Mouse (Mus musculus) kidney, embryonic 16.5 days (tissue): ENCODE measurements around the gene Tsen54. TPM values are rescaled to one million over a fixed set of nuclear protein-coding genes. Genes with fewer than 3 reads are reported as not detected.
A peak's percentile ranks its signal among the peaks of the same experiment; 100 is the strongest.
"Not testable (repeated sequence)": the region's sequence is repeated elsewhere in the genome, so short reads cannot be mapped to it uniquely, and the experiment has no call there.

ENCODE experiments used
- ATAC-seq: fragments of 200-750 bp; cut with Nextera tagmentation; 2 replicates; pipeline ENCODE4 v1.8.0; 2017; ENCODE audit warnings: moderate TSS enrichment; ENCODE audit not compliant: low FRiP score, low TSS enrichment
- H3K27ac ChIP-seq: fragments of 300-500 bp; sonication (generic); 2 replicates; pipeline ENCODE4 v1.5.1; 2014; ENCODE audit warnings: low read length
- H3K27me3 ChIP-seq: fragments of 300-500 bp; sonication (generic); 2 replicates; pipeline ENCODE4 v1.6.1; 2014; ENCODE audit warnings: low read length, control low read depth, mixed read lengths; ENCODE audit not compliant: insufficient read depth
- H3K36me3 ChIP-seq: fragments of 300-500 bp; sonication (generic); 2 replicates; pipeline ENCODE4 v1.6.1; 2014; ENCODE audit warnings: low read length, control low read depth, mixed read lengths; ENCODE audit not compliant: insufficient read depth
- H3K4me1 ChIP-seq: fragments of 300-500 bp; sonication (generic); 2 replicates; pipeline ENCODE4 v1.6.1; 2014; ENCODE audit warnings: low read length, control low read depth, mixed read lengths; ENCODE audit not compliant: insufficient read depth
- H3K4me2 ChIP-seq: fragments of 300-500 bp; sonication (generic); replicated peaks from 2 replicates; pipeline ENCODE4 v1.6.1; 2014; ENCODE audit warnings: low read depth, low read length
- H3K4me3 ChIP-seq: fragments of 300-500 bp; sonication (generic); 2 replicates; pipeline ENCODE4 v1.5.1; 2014; ENCODE audit warnings: mild to moderate bottlenecking, low read length
- H3K9ac ChIP-seq: fragments of 300-500 bp; sonication (generic); replicated peaks from 2 replicates; pipeline ENCODE4 v1.6.1; 2014; ENCODE audit warnings: low read length
- H3K9me3 ChIP-seq: fragments of 300-500 bp; sonication (generic); 2 replicates; pipeline ENCODE4 v1.6.1; 2016; ENCODE audit warnings: low read length, control low read depth
- WGBS: fragments of 180-500 bp; shearing (Covaris S2); extraction: QIAGEN DNeasy Blood & Tissue Kit; methylation state at CpG from one replicate; pipeline ENCODE4 v1.1.7; 2014; 5-methylcytosine and 5-hydroxymethylcytosine counted together
- polyA plus RNA-seq: library from polyadenylated mRNA; unstranded; fragments of >200 nt; fragmentation: Nextera tagmentation; extraction: Ambion mirVana; gene quantifications from 2 replicates; pipeline ENCODE4 v1.2.1, GENCODE M21; 2015

The Tsen54 gene
- polyA plus RNA-seq, 1 experiment from 2014 or later, result 50.2 TPM

DNA sequence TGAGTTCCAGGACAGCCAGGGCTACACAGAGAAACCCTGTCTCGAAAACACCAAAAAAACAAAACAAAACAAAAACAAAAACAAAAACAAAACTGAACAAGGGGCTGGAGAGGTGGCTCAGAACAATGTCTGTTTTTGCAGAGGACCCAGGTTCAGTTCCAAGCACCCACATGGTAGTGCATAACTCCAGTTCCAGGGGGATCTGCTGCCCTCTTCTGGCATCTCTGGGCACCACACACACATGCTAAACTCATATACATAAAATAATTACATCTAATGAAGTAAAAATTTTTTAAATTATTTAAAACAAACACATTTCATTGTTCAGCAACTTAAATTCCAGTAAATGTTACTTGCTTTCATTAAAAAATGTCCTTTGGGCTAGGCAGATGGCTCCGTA lies 31.3 kb downstream of the Tsen54 start:
- H3K4me2 ChIP-seq, result no peak overlapping the region
- peaks cover 8% of the 10 kb centered on the region; the same call in 1 of the 2 replicates for H3K9me3 ChIP-seq
- no peak for ATAC-seq
- H3K27ac ChIP-seq, result no peak overlapping the region
- no peaks in the 10 kb centered on the region for H3K27me3 ChIP-seq
- H3K36me3 ChIP-seq, result peaks cover 49% of the 10 kb centered on the region
- peaks cover 42% of the 10 kb centered on the region for H3K4me1 ChIP-seq
- H3K4me3 ChIP-seq, result no peak overlapping the region
- 98% methylated on average over 2 of the region's 2 CpGs for WGBS
- no peak overlapping the region for H3K9ac ChIP-seq

DNA sequence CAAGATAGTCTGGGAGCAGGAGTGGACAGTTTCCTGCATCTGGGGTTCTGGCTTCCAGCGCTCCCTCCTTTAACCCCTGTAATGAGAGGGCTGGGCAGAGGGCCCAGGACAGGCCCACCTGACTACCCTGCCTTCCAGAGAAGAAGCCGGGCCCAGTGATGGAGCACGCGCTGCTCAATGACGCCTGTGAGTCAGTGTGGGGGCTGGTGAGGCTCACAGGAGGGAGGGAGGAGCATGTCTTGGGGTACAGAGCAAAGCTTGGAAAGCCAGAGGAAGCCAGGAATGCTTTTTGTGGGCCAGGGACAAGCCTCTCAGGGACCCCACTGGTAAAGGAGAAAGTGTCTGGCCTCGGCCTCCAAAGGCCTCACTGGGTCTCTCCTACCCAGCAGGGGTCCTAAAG lies 40.1 kb downstream of the Tsen54 start:
- Histone ChIP-seq H3K4me3 (no peak overlapping the region), H3K9ac (no peak overlapping the region), H3K9me3 (no peaks in the 10 kb centered on the region), H3K27ac (no peak overlapping the region), H3K4me2 (no peak overlapping the region), H3K36me3 (peaks cover 33% of the 10 kb centered on the region), H3K27me3 (peaks cover 29% of the 10 kb centered on the region), H3K4me1 (peaks cover 10% of the 10 kb centered on the region)
- ATAC-seq, result no peak
- WGBS, result 86% methylated on average over 6 of the region's 6 CpGs

- H3K27me3 ChIP-seq, result peaks cover 41% of the 10 kb centered on the region
Observed at GRCm38 (mm10) chr11:115857146-115857545, 42.6 kb downstream of the Tsen54 start.

DNA sequence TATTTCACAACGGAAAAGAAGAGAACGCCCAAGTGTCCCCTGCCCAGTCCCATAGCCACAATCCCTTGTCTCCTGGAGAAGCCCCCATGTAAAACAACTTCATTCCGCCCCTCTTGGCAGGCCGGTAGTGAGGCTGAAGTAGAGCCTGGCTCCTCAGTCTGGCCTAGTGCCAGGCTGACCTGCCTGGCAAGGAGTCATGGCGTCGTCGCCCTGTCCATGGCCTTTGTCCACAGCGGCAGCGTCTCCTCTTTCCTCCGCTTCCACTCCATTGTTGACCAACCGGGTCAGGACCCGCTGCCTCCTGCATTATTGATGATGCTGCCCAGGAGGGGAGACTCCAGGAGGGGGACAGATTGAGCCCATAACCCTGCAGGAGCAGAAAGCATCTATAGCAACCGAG lies 43.4 kb downstream of the Tsen54 start:
- 45% methylated on average over 13 of the region's 13 CpGs for WGBS
- no peak overlapping the region for H3K4me3 ChIP-seq
- H3K27ac ChIP-seq, result no peak overlapping the region
- peaks cover 15% of the 10 kb centered on the region for H3K36me3 ChIP-seq
- no peak overlapping the region for H3K4me2 ChIP-seq
- H3K9ac ChIP-seq, result no peak overlapping the region
- no peak for ATAC-seq
- peaks cover 10% of the 10 kb centered on the region for H3K4me1 ChIP-seq
- no peaks in the 10 kb centered on the region for H3K9me3 ChIP-seq
- peaks cover 41% of the 10 kb centered on the region for H3K27me3 ChIP-seq

More at GRCm38 (mm10) chr11:115857146-115857545, 42.6 kb downstream of the Tsen54 start:
- not testable (repeated sequence) for H3K4me2 ChIP-seq, H3K27ac ChIP-seq, H3K4me3 ChIP-seq, H3K9ac ChIP-seq, ATAC-seq, H3K9me3 ChIP-seq
- H3K36me3 ChIP-seq, result peaks cover 16% of the 10 kb centered on the region
- WGBS, result 94% methylated on average over 4 of the region's 4 CpGs
- peaks cover 10% of the 10 kb centered on the region for H3K4me1 ChIP-seq

DNA sequence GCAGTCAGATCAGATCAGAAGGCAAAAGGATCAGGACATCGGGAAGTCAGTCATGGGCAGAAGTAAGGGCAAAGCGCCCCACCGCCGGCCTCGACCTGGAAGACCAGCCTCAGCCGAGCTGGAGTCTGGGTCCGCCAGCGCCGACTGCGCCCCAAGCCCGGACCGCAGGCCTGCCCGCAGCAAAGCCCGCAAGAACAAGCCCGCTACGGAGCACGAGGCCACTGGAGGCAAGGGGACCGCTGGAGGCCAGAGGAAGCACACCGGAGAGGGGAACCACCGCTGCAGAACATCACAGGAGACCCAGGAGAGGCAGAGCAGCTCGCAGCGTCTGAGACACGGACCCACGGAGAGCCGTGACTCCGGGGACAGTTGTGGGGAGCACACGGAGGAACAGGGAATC lies 43.8 kb downstream of the Tsen54 start, which contains the start of gene Myo15b:
Myo15b (plus strand) TSS at position 53 of the 400 bp plus-strand sequence.
- H3K27me3 ChIP-seq, result peaks cover 41% of the 10 kb centered on the region
- peaks cover 12% of the 10 kb centered on the region for H3K36me3 ChIP-seq
- ATAC-seq, result no peak
- no peak within 1 kb of the TSS for H3K27ac ChIP-seq
- peak within 1 kb of the TSS; percentile 46 for H3K4me3 ChIP-seq
- 12% methylated on average over 27 of the region's 27 CpGs for WGBS
- H3K9ac ChIP-seq, result peak within 1 kb of the TSS; percentile 65
- no peaks in the 10 kb centered on the region for H3K9me3 ChIP-seq
- H3K4me1 ChIP-seq, result peaks cover 10% of the 10 kb centered on the region
- H3K4me2 ChIP-seq, result peak within 1 kb of the TSS; percentile 70

DNA sequence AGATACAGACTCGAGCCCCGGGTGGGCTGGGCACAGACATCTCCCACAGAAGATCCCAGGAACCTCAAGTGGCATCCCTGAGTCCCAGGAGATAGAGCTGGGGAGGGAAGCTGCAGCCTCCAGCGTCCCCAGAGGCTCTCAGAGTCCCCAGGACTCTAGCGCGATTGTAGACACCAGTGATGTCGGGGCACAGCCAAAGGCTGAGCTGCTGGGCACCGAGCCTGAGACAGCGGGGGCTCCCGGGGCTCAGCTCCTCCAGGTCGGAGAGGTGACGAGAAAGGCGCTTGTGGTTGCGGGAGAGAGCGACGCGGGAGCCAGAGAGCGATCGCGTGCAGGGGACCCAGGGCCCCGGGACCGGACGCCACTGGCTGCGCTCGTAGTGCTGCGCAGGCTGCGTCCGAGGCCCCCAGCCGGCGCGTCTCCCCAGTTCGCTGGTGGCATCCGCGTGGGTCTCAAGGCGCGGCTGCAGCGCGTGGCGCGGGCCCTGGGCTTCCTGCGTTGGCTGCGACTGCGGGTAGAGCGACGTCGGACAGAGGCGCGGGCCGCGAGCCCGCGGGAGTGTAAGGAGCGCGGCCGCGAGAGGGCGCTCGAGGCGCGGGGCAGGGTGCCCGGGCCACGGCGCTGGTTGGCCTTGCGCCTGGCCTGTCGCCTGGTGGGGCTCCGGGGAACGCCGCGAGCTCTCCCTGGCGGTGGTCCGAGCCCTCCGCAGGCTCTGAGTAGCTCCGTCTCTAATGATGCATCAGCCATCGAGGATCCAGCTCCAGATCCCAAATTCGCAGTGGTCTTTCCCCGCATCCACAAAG lies 44.8 kb downstream of the Tsen54 start:
- ATAC-seq, result peak; percentile 88
- WGBS, result 2% methylated on average over 64 of the region's 75 CpGs
- peak overlapping the region; percentile 46 for H3K4me3 ChIP-seq
- no peaks in the 10 kb centered on the region for H3K9me3 ChIP-seq
- H3K36me3 ChIP-seq, result peaks cover 6% of the 10 kb centered on the region
- H3K9ac ChIP-seq, result peak overlapping the region; percentile 65
- H3K4me2 ChIP-seq, result peak overlapping the region; percentile 70
- peaks cover 10% of the 10 kb centered on the region for H3K4me1 ChIP-seq
- peaks cover 41% of the 10 kb centered on the region for H3K27me3 ChIP-seq
- no peak overlapping the region for H3K27ac ChIP-seq

- no peak overlapping the region for H3K4me3 ChIP-seq
- no peaks in the 10 kb centered on the region for H3K9me3 ChIP-seq
- no peak overlapping the region for H3K9ac ChIP-seq
- no peak overlapping the region for H3K4me2 ChIP-seq
- no peaks in the 10 kb centered on the region for H3K36me3 ChIP-seq
- 85% methylated on average over 8 of the region's 8 CpGs for WGBS
- H3K4me1 ChIP-seq, result peaks cover 5% of the 10 kb centered on the region
- ATAC-seq, result no peak
- no peak overlapping the region for H3K27ac ChIP-seq
- H3K27me3 ChIP-seq, result peaks cover 20% of the 10 kb centered on the region
Observed at GRCm38 (mm10) chr11:115863895-115864294, 49.4 kb downstream of the Tsen54 start.

- Histone ChIP-seq H3K27ac (no peak overlapping the region), H3K4me3 (no peak overlapping the region), H3K36me3 (no peaks in the 10 kb centered on the region), H3K9ac (no peak overlapping the region), H3K4me2 (no peak overlapping the region), H3K27me3 (no peaks in the 10 kb centered on the region), H3K9me3 (no peaks in the 10 kb centered on the region), H3K4me1 (no peaks in the 10 kb centered on the region)
- WGBS, result 72% methylated on average over 8 of the region's 8 CpGs
- no peak for ATAC-seq
Observed at GRCm38 (mm10) chr11:115869393-115869792, 54.9 kb downstream of the Tsen54 start.

GRCm38 (mm10) chr11:115872437-115872836 lies 57.9 kb downstream of the Tsen54 start:
- Histone ChIP-seq H3K27ac (no peak overlapping the region), H3K36me3 (no peaks in the 10 kb centered on the region), H3K27me3 (no peaks in the 10 kb centered on the region), H3K4me1 (peaks cover 3% of the 10 kb centered on the region; the same call in 1 of the 2 replicates), H3K9me3 (no peaks in the 10 kb centered on the region), H3K4me3 (no peak overlapping the region), H3K9ac (no peak overlapping the region), H3K4me2 (no peak overlapping the region)
- no peak for ATAC-seq
- WGBS, result 53% methylated on average over 4 of the region's 4 CpGs
